Mouse (Mus musculus): ENCODE data around the gene Usp31. TPM values are rescaled to one million over a fixed set of nuclear protein-coding genes. Genes with fewer than 3 reads are reported as not detected.

Usp31 gene
- polyA plus RNA-seq, 1 experiment from 2014 or later = 3.5 TPM

DNA sequence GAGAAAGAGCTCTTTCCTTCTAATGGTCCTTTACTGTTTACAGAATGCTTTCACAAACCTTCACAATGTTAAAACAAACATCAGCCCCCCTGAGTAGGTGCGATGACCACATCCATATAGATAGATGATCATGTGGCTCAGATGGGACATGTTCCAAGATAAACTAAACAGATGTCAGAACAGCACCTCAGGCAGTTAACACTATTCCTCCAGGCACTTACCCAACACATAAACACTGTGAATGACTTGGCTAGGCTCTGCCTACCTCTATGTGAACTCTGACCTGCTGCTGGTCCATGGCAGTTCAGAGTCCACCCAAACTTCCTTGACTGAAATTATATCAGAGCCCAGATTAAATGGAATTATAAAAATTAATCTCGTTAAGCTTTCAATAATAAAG is 54.4 kb downstream of the Usp31 start:
- Histone ChIP-seq H3K36me3 (peaks cover 54% of the 10 kb centered on the region), H3K27me3 (no peaks in the 10 kb centered on the region), H3K4me1 (replicated peaks) (no peaks in the 10 kb centered on the region), H3K27ac (replicated peaks) (no peak overlapping the region), H3K9ac (no peak overlapping the region), H3K9me3 (no peaks in the 10 kb centered on the region), H3K4me3 (no peak overlapping the region), H3K4me2 (no peak overlapping the region)
- 96% methylated on average over 2 of the region's 2 CpGs for WGBS
- no peak for ATAC-seq (ENCODE audit: low FRiP score, low read depth)

DNA sequence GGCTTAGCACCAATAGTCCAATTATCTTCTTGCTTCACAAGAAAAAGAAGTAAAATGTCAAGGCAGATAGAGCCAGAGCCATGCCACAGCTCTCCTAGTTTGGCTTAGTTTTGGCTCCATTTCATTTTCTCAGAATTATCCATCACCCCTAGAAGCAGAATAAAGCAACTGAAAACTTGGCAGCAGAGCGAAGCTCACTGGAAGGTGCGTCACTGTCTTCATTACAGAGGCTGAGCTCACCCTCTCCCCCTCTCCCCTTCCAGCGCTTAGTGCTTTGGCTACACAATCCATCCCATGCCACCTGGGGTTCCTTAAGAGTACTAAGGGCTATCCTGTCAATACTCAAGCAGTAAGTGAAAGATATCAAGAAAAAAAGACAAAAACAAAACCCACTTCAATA is 56.3 kb downstream of the Usp31 start:
- H3K36me3 ChIP-seq = peaks cover 54% of the 10 kb centered on the region
- H3K4me2 ChIP-seq = no peak overlapping the region
- no peaks in the 10 kb centered on the region for H3K27me3 ChIP-seq
- no peak overlapping the region for H3K27ac ChIP-seq (replicated peaks)
- H3K4me1 ChIP-seq (replicated peaks) = no peaks in the 10 kb centered on the region
- no peak overlapping the region for H3K4me3 ChIP-seq
- 76% methylated on average over 3 of the region's 3 CpGs for WGBS
- no peak overlapping the region for H3K9ac ChIP-seq
- no peaks in the 10 kb centered on the region for H3K9me3 ChIP-seq
- ATAC-seq (ENCODE audit: low FRiP score, low read depth) = no peak

DNA sequence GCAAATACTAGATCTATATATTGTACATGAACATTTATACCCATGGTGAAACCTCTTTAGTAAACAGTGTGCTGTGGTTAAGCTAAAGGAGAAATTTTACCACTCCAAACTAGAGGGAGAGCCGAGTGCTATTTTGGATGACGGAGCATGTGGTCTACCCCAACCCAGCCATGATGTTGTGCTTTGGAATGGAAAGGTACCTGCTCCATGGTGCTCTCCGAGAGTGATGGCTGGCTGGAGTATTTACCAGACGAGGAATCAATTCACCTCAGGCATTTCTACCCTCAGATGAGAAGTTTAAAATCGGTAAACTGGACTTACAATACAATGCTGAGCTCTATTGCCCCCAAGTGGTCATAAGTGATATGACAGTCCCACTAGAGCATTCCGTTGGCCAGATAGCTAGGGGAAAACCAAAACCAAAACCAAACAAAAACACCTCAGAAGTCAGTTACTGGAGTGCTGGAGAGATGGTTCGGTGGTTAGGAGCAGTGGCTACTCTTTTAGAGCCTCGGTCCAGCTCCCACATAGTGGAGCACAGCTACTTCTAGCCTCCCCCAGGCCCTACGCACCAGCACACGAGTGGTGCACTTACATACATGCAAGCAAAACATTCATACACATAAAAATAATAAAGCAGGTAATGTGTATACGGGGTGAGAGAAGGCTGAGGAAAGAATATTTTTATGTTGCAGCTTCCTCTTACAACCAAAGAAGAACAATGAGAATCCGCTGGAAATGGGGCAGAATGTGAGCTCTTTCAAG is 65.9 kb downstream of the Usp31 start:
- Histone ChIP-seq H3K9me3 (no peaks in the 10 kb centered on the region), H3K4me1 (replicated peaks) (no peaks in the 10 kb centered on the region), H3K36me3 (no peaks in the 10 kb centered on the region), H3K27me3 (no peaks in the 10 kb centered on the region), H3K4me2 (no peak overlapping the region), H3K9ac (no peak overlapping the region), H3K4me3 (no peak overlapping the region), H3K27ac (replicated peaks) (no peak overlapping the region)
- no peak for ATAC-seq (ENCODE audit: low FRiP score, low read depth)
- WGBS = 57% methylated on average over 12 of the region's 12 CpGs

DNA sequence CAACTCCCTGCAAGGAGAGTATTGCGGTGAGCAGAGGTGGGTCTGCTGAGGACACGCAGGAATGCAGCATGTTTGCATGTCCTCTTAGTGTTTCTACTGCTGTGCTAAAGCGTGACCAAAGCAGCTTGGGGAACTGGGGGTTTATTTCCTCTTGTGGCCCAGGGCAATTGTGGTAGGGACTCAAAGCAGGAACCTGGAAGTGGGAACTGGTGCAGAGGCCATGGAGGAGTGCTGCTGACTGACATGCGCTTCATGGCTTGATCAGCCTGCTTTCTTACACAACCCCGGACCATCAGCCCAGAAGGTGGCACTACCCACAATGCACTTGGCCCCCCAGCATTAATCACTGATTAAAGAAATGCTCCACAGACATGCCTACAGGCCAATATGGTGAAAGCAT is 70.3 kb downstream of the Usp31 start:
- no peaks in the 10 kb centered on the region for H3K9me3 ChIP-seq
- H3K36me3 ChIP-seq = no peaks in the 10 kb centered on the region
- no peaks in the 10 kb centered on the region for H3K4me1 ChIP-seq (replicated peaks)
- no peak overlapping the region for H3K4me2 ChIP-seq
- no peak overlapping the region for H3K4me3 ChIP-seq
- H3K27ac ChIP-seq (replicated peaks) = no peak overlapping the region
- H3K27me3 ChIP-seq = no peaks in the 10 kb centered on the region
- ATAC-seq (ENCODE audit: low FRiP score, low read depth) = no peak
- no peak overlapping the region for H3K9ac ChIP-seq
- 78% methylated on average over 5 of the region's 5 CpGs for WGBS

DNA sequence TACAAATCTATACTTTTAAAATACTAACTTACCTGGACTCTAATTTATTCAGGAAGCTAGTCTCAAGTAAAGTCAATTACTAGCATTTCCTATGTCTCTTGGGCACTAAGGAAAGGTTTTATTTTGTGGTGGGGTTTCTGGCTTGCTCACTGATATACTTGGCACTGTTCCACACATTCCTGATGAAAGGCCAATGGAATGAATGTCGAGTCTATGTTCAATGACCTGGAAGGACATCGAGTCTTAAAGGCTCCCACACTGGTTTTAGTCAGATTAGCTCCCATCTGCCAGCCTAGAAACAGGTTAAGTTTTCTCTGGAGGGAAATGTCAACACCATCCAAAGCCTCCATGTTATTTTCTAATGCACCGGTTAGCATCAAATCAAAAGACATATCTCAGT is 72.8 kb downstream of the Usp31 start:
- WGBS = 48% methylated on average over 3 of the region's 3 CpGs
- Histone ChIP-seq H3K4me2 (no peak overlapping the region), H3K9ac (no peak overlapping the region), H3K27me3 (no peaks in the 10 kb centered on the region), H3K36me3 (no peaks in the 10 kb centered on the region), H3K4me3 (no peak overlapping the region), H3K27ac (replicated peaks) (no peak overlapping the region), H3K4me1 (replicated peaks) (no peaks in the 10 kb centered on the region), H3K9me3 (no peaks in the 10 kb centered on the region)
- no peak for ATAC-seq (ENCODE audit: low FRiP score, low read depth)

DNA sequence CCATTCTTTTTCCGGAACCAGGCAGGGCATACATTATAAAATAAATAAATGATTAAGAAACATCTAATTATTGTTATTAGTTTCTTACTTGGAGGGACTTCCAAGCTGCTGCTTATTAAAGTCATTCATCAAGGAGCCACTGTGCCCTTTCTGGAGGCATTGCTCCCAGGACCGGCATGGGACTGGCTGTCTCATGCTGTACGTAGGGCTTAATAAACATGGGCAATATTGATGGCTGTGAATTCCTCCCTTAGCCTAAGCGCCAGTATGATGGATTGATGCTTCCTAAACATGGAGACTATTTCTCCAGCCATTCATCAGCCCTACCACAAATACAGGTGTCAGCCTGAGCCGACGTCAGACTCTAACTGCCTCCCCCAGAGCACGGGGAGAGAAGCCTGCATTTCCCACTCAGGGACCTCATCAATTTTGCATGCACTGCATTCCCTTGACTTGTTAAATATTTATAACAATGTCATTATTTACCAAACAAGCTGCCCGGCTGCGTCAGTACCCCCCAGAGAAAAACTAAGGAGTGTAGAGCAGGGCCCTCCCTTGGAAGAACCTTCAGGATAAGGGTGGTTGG is 84.1 kb downstream of the Usp31 start:
- WGBS = 35% methylated on average over 9 of the region's 9 CpGs
- Histone ChIP-seq H3K4me2 (no peak overlapping the region), H3K27me3 (no peaks in the 10 kb centered on the region), H3K9ac (no peak overlapping the region), H3K36me3 (no peaks in the 10 kb centered on the region), H3K9me3 (no peaks in the 10 kb centered on the region), H3K27ac (replicated peaks) (no peak overlapping the region), H3K4me1 (replicated peaks) (peaks cover 6% of the 10 kb centered on the region; the same call in 1 of the 2 replicates), H3K4me3 (no peak overlapping the region)
- peak; percentile 93 for ATAC-seq (ENCODE audit: low FRiP score, low read depth)

DNA sequence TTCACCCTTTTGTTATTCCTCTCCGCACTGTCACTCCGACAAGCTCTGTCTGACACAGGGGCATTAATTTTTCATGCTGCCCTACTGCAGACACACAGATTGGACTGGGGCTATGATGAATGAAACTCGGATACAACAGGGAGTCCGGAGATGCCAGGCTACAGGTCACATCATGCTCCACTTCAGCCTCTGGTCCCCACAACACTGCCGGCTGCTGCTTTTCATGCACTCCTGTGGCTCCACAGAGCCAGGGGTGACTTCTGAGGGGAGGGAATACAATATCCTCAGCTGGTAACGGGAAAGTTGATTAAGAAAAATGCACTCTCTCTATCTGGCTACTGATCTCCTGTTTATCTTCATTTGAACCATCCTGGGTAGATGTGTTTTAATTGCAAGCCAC is 84.6 kb downstream of the Usp31 start:
- no peak overlapping the region for H3K9ac ChIP-seq
- no peaks in the 10 kb centered on the region for H3K9me3 ChIP-seq
- peak; percentile 77; the same call in 1 of the 2 replicates for ATAC-seq (ENCODE audit: low FRiP score, low read depth)
- peak overlapping the region; percentile 43; the same call in 1 of the 2 replicates for H3K27ac ChIP-seq (replicated peaks)
- H3K36me3 ChIP-seq = no peaks in the 10 kb centered on the region
- H3K27me3 ChIP-seq = no peaks in the 10 kb centered on the region
- WGBS = 23% methylated on average over 6 of the region's 6 CpGs
- peaks cover 6% of the 10 kb centered on the region; the same call in 1 of the 2 replicates for H3K4me1 ChIP-seq (replicated peaks)
- peak overlapping the region; percentile 2; the same call in 1 of the 2 replicates for H3K4me2 ChIP-seq
- no peak overlapping the region for H3K4me3 ChIP-seq

DNA sequence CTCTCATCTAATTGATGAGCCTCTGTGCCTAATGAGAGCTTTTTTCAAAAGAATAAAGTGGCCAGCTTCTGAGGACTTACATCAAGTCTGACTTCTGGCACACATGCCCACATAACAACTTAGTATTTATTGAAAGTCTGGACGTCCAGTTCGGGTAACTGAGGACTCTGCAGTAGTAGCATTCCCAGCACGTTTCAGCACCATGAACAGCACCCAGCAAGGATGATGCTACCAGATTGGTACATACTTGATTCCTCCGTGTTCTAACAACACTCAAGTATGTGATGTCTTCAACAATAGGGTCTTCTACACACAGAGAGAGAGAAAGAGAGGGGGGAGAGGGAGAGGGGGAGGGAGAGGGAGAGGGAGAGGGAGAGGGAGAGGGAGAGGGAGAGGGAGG is 105.4 kb downstream of the Usp31 start:
- Histone ChIP-seq H3K4me1 (replicated peaks) (no peaks in the 10 kb centered on the region), H3K9me3 (no peaks in the 10 kb centered on the region), H3K9ac (no peak overlapping the region), H3K27ac (replicated peaks) (no peak overlapping the region), H3K4me2 (no peak overlapping the region), H3K27me3 (no peaks in the 10 kb centered on the region), H3K4me3 (no peak overlapping the region), H3K36me3 (no peaks in the 10 kb centered on the region)
- no peak for ATAC-seq (ENCODE audit: low FRiP score, low read depth)
- 32% methylated on average over 4 of the region's 4 CpGs for WGBS

DNA sequence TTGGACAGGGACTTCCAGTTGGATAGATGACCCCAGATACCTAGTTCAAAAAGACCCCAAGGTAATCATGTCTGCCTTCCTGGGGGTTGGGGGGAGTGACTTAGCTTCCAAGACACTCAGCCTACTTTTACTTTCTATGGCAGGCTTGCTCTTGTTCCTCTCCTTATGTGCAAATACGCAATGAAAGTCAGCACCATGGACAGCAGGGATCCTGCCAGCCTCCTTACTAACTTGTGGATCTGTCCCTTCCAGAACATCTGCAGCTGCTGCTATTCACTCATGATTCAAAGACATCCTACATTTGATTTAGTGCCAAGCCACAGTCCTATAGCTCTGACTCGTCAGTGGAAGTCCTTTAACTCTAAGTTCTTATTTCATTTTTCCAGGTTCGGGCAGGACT is 110.7 kb downstream of the Usp31 start:
- no peaks in the 10 kb centered on the region for H3K36me3 ChIP-seq
- H3K27ac ChIP-seq (replicated peaks) = no peak overlapping the region
- H3K27me3 ChIP-seq = no peaks in the 10 kb centered on the region
- ATAC-seq (ENCODE audit: low FRiP score, low read depth) = no peak
- H3K4me1 ChIP-seq (replicated peaks) = no peaks in the 10 kb centered on the region
- no peak overlapping the region for H3K4me3 ChIP-seq
- no peak overlapping the region for H3K4me2 ChIP-seq
- 82% methylated on average over 3 of the region's 3 CpGs for WGBS
- H3K9me3 ChIP-seq = no peaks in the 10 kb centered on the region
- no peak overlapping the region for H3K9ac ChIP-seq

DNA sequence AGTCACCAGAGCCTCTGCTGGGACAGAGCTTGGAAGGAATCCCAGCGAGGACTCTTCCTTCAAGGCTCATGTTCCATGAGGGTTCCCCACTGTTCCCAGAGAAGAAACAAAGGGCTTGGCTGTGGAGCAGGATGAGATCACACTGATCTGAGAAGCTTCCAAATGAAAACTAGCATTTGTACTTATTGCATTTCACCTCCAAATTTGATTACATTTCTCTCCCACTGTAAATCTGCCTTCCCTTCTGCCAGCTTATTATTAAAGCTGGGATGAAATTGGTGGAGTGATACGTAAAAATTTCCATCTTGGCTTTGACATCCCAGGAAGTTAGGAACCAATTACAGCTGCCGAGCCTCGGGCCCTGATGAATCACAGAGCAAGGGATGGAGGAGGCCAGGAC is 111.6 kb downstream of the Usp31 start:
- Histone ChIP-seq H3K36me3 (no peaks in the 10 kb centered on the region), H3K27me3 (no peaks in the 10 kb centered on the region), H3K4me3 (no peak overlapping the region), H3K4me1 (replicated peaks) (no peaks in the 10 kb centered on the region), H3K27ac (replicated peaks) (no peak overlapping the region), H3K9ac (no peak overlapping the region), H3K4me2 (no peak overlapping the region), H3K9me3 (no peaks in the 10 kb centered on the region)
- 58% methylated on average over 4 of the region's 4 CpGs for WGBS
- ATAC-seq (ENCODE audit: low FRiP score, low read depth) = no peak

DNA sequence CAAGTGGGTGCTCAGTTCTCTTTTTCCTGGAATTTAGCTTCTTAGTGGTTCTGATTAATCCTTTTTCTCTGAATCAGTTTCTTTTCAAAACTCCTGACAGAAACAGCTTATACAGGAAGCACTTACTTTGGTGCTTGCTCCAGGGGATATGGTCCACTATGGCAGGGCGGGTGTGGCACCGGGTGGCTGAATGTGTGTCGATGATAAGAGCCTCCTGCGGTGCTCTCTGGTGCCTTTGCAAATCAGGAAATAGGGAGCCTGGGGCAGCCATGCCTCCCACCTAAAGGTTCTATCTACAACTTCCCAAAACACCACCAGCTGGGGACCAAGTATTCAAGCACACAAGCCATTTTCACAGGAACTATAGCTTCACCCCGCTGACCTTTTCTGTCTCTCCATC is 112.0 kb downstream of the Usp31 start:
- Histone ChIP-seq H3K4me1 (replicated peaks) (no peaks in the 10 kb centered on the region), H3K27ac (replicated peaks) (no peak overlapping the region), H3K9ac (no peak overlapping the region), H3K4me2 (no peak overlapping the region), H3K9me3 (no peaks in the 10 kb centered on the region), H3K27me3 (no peaks in the 10 kb centered on the region), H3K4me3 (no peak overlapping the region), H3K36me3 (no peaks in the 10 kb centered on the region)
- WGBS = 67% methylated on average over 5 of the region's 5 CpGs
- no peak for ATAC-seq (ENCODE audit: low FRiP score, low read depth)

DNA sequence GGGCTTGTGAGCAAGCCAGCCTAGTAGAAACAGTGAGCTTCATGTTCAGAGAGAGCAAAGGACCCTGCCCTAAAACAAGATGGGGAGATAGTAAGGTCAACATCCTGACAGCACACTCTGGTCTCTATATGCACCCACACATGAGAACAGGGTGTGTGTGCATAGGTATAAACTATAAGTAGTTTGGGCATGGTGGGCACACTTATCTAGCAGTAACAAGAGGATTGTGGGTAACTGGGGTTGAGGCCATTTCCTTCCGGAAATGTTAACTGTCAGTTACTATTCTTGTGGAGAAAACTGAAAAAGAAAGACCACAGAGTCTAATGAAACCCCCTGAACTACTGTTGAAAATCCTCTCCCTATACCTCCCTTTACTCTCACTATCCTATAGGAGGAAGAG is 112.4 kb downstream of the Usp31 start:
- Histone ChIP-seq H3K36me3 (no peaks in the 10 kb centered on the region), H3K4me1 (replicated peaks) (peaks cover 1% of the 10 kb centered on the region; the same call in 1 of the 2 replicates), H3K27ac (replicated peaks) (no peak overlapping the region), H3K9ac (no peak overlapping the region), H3K9me3 (no peaks in the 10 kb centered on the region), H3K27me3 (no peaks in the 10 kb centered on the region), H3K4me2 (no peak overlapping the region), H3K4me3 (no peak overlapping the region)
- 90% methylated on average over 1 of the region's 1 CpGs for WGBS
- ATAC-seq (ENCODE audit: low FRiP score, low read depth) = no peak

All from hindbrain, embryonic 15.5 days (tissue).